In the genomic region with DNA sequence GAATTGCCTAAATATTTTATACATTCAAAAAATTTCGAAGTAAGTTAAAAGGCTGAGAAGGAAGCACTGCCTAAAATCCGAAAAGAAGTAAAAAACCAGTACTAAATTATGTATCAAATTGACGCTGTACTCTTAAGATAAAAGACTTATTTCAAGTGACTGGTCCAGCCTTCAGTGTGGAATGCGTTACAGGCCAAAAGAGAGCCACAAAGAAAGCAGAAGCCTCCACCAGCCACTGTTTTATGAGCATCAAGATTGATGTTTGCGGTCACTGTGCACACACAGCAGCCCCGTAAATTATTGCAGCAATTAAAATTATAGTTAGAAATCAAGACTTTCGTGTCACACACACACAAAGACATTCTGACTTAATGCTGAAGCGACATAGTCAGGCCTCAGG, we compare ENCODE assay signal across 19 mouse cellular contexts.
"Had no signal": no experiment of that assay in that cellular context is flagged by ENCODE, and none has a peak within 500 bp of the region (broad histone marks: within the 10 kb centered on the region; RNA-seq: fewer than 3 reads in every experiment).

No protein-coding gene starts in this region.

- H3K9ac ChIP-seq: intestine, embryonic 15.5 days; liver, embryonic 13.5 days; midbrain, embryonic 12.5 days; midbrain, embryonic 15.5 days; neural tube, embryonic 12.5 days; neural tube, embryonic 15.5 days had no signal

- ATAC-seq: hindbrain, embryonic 16.5 days; intestine, embryonic 15.5 days; midbrain, embryonic 15.5 days had no signal

- H3K27ac ChIP-seq: intestine, embryonic 15.5 days; left cerebral cortex, adult 2 months; liver, embryonic 13.5 days; midbrain, embryonic 12.5 days; midbrain, embryonic 15.5 days; neural tube, embryonic 12.5 days; neural tube, embryonic 15.5 days; stomach, postnatal 0 days had no signal

- H3K4me3 ChIP-seq: intestine, embryonic 15.5 days; left cerebral cortex, adult 2 months; liver, embryonic 13.5 days; midbrain, embryonic 12.5 days; midbrain, embryonic 15.5 days; neural tube, embryonic 12.5 days; neural tube, embryonic 15.5 days had no signal

- H3K27me3 ChIP-seq: intestine, embryonic 15.5 days; liver, embryonic 13.5 days; midbrain, embryonic 12.5 days; midbrain, embryonic 15.5 days; neural tube, embryonic 12.5 days; neural tube, embryonic 15.5 days had no signal

- H3K9me3 ChIP-seq: intestine, embryonic 15.5 days; liver, embryonic 13.5 days; midbrain, embryonic 12.5 days; midbrain, embryonic 15.5 days; neural tube, embryonic 12.5 days; neural tube, embryonic 15.5 days had no signal

- H3K4me2 ChIP-seq: intestine, embryonic 15.5 days; liver, embryonic 13.5 days; midbrain, embryonic 12.5 days; midbrain, embryonic 15.5 days; neural tube, embryonic 12.5 days; neural tube, embryonic 15.5 days had no signal

- H3K36me3 ChIP-seq: intestine, embryonic 15.5 days; liver, embryonic 13.5 days; midbrain, embryonic 12.5 days; midbrain, embryonic 15.5 days; neural tube, embryonic 12.5 days; neural tube, embryonic 15.5 days had no signal

- DNase-seq: kidney, adult 11 months; layer of hippocampus, postnatal 36 days; liver, embryonic 13.5 days; lung, postnatal 10 days; lung, postnatal 4 days; right cerebral cortex, adult 18-20 months; right cerebral cortex, postnatal 14 days; right cerebral cortex, postnatal 4 days; thymus, adult 2 months; thymus, postnatal 14 days; thymus, postnatal 4 days had no signal
